Mouse (Mus musculus): Measurements from ENCODE around the gene Ucn3. TPM values are rescaled to one million over a fixed set of nuclear protein-coding genes. Genes with fewer than 3 reads are reported as not detected.

Ucn3 gene
- not detected for polyA plus RNA-seq (2014; fragmentation: Illumina TruSeq; extraction: RNeasy Lipid Tissue Mini Kit (QIAGEN cat#74804); ENCODE audit: insufficient read depth, low read depth, low replicate concordance)

DNA sequence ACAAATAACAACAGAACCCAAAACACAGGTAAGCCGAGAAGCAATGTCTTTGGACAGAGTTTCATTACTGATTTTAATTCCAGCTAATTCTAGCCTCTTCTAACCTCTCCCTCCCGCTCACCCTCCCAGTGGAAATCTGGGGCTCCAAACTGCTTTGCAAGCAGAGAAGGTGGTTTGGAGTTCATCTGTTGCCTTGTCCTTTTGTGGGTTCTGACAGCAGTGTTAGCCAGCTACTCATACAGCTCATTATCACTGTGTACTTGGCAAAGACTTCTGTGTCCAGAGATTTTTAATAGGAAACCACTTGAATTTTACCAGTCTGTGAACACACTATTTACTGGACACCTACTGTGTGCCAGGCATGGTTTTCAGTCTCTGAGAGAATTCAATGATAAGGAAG, at the start of gene Ucn3:
Gene Ucn3, minus strand, starts transcription at position 101 of the 400 bp plus-strand sequence.

DNA sequence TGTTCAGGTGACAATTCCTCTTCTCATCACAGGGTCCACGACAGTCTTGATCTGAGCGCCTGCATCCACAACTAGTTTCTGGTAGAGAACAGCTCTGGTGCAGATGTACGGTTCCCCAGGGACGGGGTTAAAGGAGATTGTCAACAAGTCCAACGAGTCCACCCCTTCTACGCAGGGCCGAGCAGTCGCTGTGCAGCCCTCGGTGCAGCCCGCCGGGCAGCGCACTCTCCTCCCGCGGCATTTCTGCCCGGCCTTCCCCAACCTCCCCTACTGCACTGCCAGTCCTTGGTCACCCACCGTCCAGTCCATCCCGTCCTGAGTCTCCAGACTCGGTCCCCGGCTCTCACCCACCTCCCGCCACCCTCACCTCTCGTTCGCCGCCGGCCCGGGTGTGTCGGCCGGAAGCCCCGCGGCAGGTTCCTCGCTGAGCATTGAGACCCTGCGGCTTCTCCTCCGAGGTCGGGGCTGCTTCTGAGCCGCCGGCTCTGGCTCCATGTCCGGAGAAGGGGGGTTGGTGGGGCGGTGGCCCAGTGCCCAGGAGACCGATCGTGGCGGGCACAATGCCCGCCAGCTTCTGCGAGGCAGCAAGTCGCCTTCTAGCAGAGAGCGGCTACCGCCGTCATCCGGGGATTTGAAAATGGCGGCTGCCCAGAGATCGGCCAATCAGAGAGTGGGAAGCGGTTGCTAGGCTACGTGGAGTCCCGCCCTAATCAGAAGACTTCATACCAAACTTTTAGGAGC, 27.4 kb downstream of the Ucn3 start, which contains the start of the genes Net1 and Tubal3:
Gene Net1, minus strand, starts transcription at position 650 of the 741 bp plus-strand sequence.
Gene Tubal3, plus strand, starts transcription at position 704 of the 741 bp plus-strand sequence.

Other genes starting within 250 kb of the Ucn3 start
- 5.3 TPM for gene Calml3, start 141.0 kb downstream of the Ucn3 start, polyA plus RNA-seq (2014; fragmentation: Illumina TruSeq; extraction: RNeasy Lipid Tissue Mini Kit (QIAGEN cat#74804); ENCODE audit: insufficient read depth, low read depth, low replicate concordance)
- gene Calm4, start 107.6 kb downstream of the Ucn3 start, polyA plus RNA-seq (2014; fragmentation: Illumina TruSeq; extraction: RNeasy Lipid Tissue Mini Kit (QIAGEN cat#74804); ENCODE audit: insufficient read depth, low read depth, low replicate concordance), result not detected
- gene Calm5, start 91.2 kb downstream of the Ucn3 start, polyA plus RNA-seq (2014; fragmentation: Illumina TruSeq; extraction: RNeasy Lipid Tissue Mini Kit (QIAGEN cat#74804); ENCODE audit: insufficient read depth, low read depth, low replicate concordance), result not detected
- gene Net1, start 27.1 kb downstream of the Ucn3 start, polyA plus RNA-seq (2014; fragmentation: Illumina TruSeq; extraction: RNeasy Lipid Tissue Mini Kit (QIAGEN cat#74804); ENCODE audit: insufficient read depth, low read depth, low replicate concordance), result 54.8 TPM
- gene Tubal3, start 27.1 kb downstream of the Ucn3 start, polyA plus RNA-seq (2014; fragmentation: Illumina TruSeq; extraction: RNeasy Lipid Tissue Mini Kit (QIAGEN cat#74804); ENCODE audit: insufficient read depth, low read depth, low replicate concordance), result 0.07 TPM
- 52.3 TPM for gene Akr1c14, start 103.7 kb upstream of the Ucn3 start, polyA plus RNA-seq (2014; fragmentation: Illumina TruSeq; extraction: RNeasy Lipid Tissue Mini Kit (QIAGEN cat#74804); ENCODE audit: insufficient read depth, low read depth, low replicate concordance)
- 0.46 TPM for gene Akr1c18, start 205.3 kb upstream of the Ucn3 start, polyA plus RNA-seq (2014; fragmentation: Illumina TruSeq; extraction: RNeasy Lipid Tissue Mini Kit (QIAGEN cat#74804); ENCODE audit: insufficient read depth, low read depth, low replicate concordance)
- 12.5 TPM for gene Akr1c13, start 245.8 kb upstream of the Ucn3 start, polyA plus RNA-seq (2014; fragmentation: Illumina TruSeq; extraction: RNeasy Lipid Tissue Mini Kit (QIAGEN cat#74804); ENCODE audit: insufficient read depth, low read depth, low replicate concordance)

Data from lung, adult 10 weeks (tissue).